Mouse (Mus musculus) spleen, adult 12 weeks (tissue): ENCODE data around the gene Kirrel3.

Experiments used
- DNase-seq: peaks from one replicate; pipeline ENCODE4 v3.0.0; 2022; ENCODE audit warnings: low spot score

Kirrel3 gene

DNA sequence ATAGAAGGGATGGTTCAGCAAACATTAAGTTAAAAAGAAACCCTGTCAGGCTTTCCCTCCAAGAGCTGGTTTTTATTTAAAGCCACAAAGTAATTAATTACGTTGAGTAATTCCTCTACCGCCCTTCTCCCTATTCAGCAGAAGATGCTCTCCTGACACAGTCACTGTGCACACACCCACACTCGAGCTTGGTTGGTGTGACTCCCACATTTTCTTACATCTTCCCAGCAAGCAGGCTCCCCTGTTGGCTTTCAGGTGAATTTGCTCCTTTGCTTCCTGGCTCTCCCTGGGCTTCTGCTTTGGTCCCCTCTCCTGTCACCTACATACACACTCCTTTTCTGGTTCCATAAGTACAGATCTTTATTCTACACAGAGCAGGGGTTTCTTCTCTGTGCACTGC lies 203.7 kb downstream of the Kirrel3 start:
- DNase-seq, result no peak

DNA sequence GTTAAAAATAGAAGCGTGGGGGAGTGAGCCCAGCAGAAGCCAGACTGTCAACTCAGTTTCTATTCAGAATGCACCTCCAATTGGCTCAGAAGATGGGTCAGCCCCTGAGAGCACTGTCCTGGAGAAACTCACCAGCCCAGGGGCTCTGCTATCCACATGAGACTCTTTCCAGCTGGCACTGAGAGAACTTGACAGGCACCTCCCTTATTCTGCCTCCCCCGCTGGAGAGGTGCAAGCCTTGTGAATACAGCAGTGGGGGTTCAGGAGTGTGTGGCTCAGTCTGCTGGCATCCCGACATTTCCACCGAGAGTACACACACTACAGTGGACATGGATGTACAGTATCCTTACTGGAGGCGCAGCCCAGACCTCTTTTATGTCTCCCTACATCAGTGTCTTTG lies 210.0 kb downstream of the Kirrel3 start:
- DNase-seq, result no peak

DNA sequence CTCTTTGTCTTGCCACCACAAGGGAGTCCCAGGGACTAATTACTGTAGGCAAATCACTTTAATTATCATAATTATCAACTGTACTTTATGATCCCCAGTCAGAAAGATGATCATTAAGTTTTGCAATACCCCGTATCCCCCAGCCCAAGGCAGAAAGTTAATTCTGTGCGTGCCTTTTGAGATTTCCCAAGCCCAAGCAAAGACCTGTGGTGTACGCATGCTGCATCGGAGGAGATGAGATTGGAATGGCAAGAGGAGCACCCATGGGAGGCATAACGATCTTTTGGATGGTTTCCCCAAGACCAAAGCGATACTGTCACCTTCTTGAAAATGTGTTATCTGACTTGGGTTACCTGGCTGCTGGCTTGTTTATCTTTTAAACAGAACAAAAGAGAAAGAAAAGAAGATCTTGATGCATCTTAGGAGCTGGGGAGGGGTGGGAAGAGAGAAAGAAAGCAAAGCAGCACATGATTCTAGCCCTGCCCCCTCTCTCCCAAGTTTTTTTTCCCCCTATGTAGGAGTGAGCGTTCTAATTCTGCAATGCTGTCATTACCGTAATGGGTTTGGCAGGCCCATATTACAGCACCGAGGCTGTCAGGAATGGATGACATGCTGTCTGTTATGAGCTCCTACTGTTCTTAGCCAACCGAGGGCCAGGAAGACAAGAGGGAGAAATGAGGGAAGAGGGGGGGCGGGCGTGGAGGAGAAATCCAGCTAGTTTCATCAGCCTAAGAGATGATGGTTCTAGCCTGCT lies 218.0 kb downstream of the Kirrel3 start:
- no peak for DNase-seq

DNA sequence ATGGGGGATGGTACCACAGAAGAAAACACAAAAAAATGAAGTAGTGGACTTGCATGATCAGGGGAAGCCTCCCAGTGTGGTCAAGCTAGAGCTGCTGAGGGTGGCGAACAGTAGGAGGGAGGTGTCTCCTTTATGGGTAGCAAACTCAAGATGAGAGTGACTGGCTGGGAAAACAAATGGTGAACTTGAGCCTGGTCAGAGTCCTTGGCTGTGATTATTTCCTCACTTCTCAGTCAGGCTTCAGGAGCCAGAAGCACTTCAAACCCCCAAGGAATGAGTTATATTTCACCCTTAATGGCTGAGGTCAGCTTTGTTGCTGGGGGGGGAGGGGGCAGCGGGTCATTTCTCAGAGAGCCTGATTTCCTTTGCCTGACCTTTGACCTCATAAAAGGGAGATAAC lies 218.7 kb downstream of the Kirrel3 start:
- no peak for DNase-seq

DNA sequence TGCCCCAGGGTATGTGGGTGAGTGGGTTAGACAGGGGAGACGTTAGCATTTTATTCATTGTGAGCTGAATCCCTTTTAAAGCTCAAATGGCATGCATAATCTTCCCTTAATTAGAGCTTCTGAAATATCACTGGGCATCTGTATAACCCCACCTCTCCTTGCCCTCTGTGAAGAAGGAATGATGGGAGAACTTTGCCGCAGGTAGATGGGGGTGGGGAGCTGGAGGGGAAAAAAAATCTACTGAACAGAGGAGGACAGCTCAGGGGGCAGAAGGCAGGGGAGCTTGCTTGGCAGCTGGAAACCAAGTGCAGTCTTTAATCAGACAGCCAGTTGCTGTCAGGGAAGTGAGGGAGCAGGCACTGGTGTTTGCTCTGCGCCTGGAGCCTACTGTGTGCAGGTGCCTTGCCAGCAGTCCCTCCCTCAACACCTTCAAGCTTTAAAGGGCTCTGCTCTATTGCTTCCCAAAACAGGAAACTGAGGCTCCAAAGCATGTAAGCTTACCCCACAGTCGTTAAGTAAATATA lies 220.7 kb downstream of the Kirrel3 start:
- no peak for DNase-seq

DNA sequence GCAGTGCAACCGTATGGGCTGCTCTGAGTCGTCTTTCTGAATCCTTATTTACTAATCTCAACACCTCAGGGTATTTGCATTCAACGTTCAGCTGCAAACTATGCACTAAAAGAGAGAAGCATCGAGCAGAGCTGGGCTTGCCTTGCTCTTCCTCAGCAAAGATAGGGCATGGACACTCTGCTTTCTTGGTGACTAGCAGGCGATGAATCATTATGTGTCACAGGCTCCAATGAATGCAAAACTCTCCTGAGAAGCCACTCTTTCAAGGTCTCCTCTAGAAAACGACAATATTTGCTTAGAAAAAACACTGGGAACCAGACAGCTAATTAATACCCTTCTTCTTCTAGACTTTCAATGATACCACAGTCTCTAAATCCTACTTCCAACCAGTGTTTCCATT lies 223.0 kb downstream of the Kirrel3 start:
- no peak for DNase-seq

DNA sequence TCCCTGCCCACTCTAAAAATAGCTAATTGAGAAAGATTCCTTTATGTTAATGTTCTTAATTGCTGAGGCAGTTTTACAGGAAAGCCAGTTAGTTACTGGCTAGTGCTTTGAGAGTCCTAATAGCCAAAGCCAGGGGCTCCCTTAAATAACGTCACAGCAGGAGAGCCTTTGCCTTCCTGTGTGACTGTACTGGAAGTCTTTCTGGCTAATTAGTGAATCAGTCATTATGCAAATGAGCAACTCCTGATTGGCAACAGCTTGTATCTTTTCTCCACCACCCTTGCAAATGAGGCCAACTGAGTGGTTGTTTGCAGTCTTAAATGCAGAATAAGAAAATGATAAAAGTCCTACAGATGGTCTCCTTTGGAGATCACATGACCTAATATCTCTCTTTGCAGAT lies 226.3 kb downstream of the Kirrel3 start:
- DNase-seq, result no peak

DNA sequence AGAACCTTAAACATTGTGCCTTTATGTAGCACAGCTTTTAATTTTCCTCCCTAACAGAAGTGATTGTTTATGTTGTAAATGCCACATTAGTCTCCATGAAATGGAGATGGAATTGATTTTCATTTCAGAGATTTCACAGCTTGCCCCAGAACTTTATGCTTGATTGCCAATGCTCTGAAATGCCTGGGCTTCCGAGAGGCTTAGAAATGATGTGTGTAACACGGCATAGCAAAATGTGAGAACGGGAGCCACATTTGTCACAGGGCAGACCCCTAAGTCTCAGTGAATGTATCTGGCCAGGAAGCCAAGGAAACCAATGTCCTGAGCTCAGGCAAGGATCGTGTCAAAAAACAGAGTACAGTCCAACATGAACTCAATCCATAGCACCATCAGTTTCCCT lies 227.3 kb downstream of the Kirrel3 start:
- DNase-seq, result no peak

DNA sequence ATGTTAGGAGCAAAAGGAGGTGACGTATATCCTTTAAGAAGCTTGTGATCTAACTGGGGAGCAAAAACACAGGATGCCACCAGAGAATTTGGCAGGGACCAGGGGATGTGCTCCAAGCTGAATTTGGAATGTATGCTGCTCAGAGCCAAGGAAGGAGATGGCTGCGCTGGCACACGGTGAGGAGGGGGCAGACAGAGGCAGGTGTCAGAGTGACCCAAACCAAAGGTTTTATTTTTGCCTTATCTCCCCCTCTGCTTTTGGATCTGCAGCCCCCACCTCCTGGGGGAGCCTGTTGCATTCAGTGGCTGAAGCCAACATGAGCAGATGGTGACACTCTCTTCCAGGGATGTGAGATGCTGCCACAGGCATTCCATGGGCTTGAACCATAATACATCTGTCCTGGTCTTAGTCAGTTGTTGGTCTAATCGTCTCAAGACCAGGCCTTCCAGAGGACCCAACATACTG lies 227.8 kb downstream of the Kirrel3 start:
- DNase-seq, result no peak

DNA sequence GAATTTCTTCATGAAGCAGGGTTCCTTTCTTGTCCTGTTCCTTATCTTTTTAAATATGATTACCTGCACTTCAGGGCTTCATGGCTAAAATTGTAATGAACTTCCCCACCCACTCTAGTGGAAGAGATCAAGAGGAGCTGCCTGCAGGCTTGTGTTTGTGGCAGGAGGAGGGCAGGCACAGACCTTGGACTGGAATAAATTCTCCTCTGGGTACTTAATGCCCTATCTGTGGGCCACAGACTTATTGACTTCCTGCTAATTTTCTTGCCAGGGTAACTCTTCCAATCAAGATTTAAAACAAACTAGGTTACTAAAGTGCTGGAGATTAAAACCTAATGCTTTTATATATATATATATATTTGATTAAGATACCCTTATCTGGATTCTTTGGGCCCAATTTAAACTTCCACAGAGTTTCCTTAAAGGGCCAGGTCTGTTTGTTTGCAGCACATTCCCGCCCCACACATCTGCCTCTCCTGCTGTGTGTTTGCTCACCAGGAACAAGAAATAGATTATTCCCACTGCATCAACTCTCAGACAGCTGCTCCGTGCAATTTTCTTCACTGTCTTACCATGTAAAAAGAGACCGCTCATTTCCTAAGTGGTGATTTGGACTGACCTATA lies 229.4 kb downstream of the Kirrel3 start:
- no peak for DNase-seq

DNA sequence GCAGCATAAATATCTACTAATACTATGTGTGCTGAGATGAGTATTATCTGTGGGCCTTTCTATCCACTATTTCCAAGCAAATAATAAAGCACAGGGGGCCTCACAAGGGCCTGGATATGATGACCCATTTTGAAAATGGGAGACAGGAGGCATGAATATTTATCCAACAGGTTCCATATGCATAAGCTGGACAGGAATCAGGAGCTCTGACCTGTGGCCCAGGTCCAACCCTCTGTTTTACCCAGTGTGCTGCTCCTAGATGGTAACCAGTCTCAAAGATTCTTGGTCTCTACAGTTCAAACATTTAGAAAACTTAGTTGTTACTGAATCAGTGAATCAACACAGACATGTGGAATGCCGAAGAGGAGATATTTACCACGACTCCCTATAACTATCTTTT lies 230.8 kb downstream of the Kirrel3 start:
- no peak for DNase-seq

DNA sequence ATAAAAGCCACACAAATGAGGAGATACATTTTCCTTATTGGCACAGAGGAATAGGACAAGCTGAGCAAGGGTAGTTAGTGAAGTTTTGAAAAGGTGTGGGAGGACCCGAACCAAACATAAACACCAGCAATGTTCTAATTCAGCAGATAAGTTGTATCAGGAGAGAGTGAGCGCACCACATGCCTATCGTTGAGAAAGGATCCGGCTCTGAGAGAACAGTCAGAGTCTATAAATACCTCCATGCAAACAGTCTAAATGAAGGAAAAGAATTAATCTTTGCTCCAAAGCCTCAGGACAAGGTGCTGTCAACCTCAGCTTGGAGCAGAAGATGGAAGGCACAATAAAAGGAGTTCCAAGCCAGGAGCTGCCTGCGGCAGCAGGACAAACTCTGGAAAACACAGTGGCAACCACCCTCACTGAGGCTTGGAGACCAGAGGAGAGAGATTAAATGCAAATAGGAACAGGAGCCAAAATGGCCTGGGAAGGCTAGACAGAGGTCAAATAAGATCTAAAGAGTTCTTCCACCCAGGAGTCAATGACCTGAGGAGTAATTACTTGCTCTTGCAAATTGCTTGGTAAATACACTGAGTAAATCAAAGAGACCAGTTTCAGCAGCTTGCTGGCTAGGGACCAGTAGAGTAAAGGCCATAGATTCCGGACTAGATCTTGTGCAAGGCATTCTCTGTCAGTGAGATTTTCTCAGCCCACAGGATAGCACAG lies 235.9 kb downstream of the Kirrel3 start:
- no peak for DNase-seq

DNA sequence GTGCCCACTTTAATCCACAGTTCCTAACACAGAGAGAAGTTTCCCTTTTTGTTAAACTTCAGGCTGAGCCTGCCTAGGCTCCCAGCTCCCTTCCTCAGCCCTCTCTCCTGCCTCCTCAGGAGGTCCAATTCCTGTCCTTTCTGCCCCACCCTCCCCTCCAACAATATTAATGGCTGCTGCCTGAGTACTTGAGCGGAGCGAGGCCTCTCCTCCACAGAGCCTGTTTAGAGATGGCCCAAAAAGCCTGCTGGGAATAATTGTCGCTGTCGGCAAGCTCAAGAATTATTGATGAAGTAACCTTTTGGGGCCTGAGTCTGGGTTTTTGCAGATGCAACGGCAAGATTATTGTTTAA lies 236.5 kb downstream of the Kirrel3 start:
- no peak for DNase-seq

DNA sequence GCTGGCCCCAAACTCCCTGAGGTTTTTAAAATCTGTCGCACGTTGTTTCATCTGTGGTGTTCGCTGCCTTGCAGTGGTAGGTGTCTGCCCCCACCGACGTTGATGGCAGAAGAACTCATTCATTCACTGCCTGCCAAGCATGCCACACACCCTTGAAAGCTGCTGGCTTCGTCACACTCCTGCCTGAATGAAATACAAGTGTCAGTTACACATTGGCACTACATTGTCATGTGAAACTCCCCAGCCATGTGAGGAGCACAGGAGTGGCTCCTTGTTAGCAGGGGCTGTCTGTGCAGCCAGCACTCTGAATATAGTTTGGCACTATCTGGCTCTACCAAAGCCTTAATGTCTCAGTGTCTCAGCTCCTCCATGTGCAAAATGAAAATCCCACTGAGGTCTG lies 246.8 kb downstream of the Kirrel3 start:
- DNase-seq, result no peak

DNA sequence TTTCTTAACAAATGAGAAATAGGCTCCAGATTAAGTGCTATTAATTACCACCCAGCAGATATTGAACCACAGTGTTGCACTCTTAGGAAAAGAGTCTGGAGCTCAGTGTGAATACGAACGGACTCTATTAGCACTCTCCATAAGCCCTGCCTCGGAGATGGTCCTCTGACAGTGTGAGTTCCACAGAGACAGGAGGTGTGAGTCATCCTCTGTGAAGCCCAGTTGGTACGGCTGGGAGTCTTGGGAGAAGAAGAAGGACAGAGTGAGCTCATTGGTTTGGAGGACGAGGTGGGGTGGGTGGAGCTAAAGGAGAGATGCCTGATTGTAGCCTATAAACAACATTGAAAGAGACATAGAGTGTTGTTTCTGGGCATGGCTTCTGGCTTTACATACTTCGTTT lies 247.9 kb downstream of the Kirrel3 start:
- DNase-seq, result no peak

DNA sequence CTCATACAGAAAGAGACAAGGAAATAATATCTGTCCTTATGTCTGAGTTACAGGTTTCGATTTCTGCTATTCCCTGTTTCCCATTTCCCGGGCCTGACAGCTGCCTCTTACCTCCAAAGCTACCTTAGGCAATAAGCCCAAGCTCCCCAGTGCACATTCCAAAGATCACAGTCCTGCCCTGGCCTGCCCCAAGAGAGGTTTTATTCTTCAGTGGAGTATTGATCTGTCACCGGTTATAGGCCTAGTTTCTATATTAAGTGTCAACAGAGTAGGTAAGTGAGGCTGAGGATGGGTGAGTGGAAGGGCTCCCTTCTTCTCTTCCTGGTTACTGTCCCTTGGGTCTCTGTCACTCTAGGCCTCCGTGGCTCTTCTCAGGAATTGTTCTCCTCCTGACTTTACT lies 249.3 kb downstream of the Kirrel3 start:
- no peak for DNase-seq

DNA sequence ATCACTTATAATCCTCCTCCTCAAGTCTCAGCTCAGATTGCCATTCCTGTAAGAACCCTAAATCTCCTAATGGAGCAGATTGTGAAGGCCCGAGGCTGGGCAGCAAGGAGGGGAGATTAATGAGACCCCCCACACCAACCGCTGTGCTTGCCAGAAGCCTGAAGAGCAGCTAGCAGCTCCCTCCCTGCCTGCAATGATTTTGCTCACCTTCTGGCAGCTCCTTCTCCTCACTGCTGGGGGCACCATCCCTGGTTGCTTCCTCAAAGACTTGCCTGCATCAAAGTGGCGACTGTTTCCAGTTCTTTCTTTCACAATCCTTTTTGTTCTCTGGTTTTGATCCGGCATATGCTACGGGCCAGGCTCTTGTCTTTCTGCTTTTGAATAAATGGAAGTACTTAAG lies 253.7 kb downstream of the Kirrel3 start:
- DNase-seq, result no peak

DNA sequence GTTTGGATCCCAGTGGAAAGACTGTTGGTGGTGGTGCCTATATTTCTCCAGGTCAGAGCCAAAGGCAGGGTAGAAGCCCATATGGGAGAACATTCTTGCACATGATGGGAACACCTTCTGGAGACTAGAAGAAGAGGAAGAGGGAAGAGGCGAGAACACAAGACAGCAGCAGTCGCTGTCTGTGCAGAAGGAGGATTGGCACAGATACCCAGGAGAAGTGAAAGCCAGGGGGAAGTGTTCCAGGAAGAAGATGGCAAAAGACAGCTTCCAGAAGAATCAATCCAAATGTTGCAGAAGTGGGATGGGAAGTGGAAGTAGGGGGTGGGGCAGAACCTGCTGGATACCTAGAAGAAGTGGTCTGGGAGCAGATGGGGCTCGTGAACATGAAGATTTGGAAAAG lies 255.1 kb downstream of the Kirrel3 start:
- no peak for DNase-seq

DNA sequence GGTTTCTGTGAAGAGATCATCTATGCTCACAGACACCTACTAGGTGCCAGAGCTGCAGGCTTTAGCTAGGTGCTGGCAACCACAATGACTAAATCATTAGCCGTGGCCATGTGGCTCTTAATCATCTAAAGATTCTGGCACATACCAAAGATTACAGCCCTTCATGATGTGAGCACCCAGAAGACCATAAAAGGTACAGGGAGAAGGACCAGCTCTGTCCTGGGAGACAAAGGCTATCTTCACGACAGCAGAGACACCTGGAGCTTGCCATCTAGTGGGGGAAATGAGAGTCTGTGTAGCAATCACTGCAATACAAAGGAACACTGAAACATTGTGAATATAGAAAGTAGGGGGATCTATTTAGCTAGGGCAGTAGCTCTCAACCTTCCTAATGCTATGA lies 262.3 kb downstream of the Kirrel3 start:
- DNase-seq, result no peak

DNA sequence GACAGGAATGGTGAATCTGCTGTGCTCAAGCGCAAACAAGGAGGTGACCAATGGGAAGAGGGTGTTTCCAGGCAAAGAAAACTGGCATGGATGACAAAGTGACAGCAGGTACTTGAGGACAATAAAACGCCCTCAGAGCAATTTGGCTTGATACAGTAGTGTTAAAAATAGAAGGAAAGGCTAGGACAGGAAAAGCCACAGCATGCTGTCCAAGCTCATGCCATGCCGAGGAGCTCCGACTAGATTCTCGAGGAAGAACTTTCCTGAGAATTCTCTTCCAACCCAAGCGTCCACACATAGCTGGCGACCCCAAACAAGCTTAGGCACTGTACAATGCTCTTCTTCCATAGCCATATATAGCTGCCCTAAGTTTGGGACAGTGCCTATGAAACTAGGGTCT lies 263.5 kb downstream of the Kirrel3 start:
- no peak for DNase-seq

DNA sequence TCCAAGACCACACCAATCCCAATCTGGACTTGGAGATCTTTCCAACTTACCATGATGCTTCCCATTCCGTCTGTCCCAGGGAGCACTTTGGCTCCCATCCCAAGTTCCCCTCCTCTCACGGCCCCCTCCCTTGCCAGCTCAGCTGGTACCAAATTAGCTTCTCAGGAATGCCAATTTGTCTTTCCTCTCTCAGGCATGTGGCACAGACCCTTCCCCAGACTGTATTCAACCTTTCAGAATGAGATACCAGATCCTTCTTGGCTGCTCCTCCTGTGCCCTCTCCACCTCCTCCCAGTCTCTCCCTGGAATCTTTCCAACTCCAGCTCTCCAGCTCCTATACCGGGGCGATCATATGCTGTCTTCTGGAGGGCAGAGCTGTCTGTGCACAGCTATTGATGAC lies 264.2 kb downstream of the Kirrel3 start:
- DNase-seq, result no peak

DNA sequence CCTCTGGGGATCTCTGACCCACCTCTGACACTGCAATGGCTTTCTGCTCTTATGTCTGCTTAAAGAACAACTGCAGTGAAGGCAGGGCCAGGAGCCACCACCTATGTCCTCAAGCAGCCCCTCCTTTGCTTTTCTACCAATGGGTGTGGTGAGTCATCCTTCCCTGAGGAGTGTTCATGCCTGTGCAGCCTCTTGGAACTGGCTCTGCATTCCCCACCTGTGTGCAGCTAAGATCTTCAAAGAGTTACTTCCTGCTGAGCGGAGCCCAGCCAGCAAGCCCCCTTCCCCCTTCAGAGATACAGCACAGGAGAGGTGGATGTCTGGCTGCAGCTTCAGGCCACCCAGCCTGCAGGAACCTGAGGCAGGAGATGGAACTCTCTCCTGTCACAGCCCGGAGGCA lies 265.2 kb downstream of the Kirrel3 start:
- DNase-seq, result no peak
